Mouse (Mus musculus): ENCODE measurements at regions not wholly inside any gene's neighbourhood (a gene's known extent, or its start where the extent isn't known, plus 50 kb on each side); places are given as distances from the start of the nearest gene placed in this dataset.

DNA sequence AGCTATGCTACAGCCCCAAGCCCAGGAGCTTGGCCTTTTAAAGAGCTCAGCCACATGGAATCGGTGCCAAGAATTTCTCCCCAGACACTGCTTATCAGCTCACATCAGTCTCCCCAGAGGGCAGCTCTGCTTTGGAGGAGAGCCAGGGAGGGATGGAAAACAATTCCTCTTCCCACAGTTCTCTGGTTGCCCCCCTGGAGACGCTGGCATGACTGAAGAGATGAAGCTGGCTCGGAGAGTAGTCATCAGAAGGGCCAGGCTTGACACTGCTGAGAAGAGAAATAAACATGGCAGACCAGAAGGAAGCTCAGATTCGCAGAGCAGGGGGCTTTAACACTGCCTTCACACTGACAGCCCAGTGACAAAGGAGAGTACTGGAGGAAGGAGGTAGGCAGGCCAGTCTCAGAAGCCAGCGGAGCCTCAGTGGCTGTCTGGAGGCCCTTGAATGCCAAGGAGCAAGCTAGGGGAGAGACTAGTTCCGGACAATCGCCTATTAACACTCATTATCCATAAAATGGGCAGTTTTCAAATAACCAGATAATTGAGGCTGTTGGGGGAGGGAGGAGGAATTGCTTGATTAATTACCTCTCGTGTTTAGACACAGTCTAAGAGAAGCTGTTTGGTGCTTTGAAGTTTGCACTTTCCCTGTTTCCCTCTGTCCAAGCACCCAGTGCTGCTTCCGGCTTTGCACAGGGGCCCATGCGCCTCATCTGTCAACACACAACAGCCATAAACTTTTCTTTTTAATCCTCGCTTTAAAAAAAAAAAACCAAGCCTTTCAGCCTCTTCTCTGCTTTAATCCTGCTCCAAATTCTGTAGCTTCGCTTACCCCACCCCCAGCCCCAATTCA is 148.3 kb downstream of the Ddx1 start:
- no peak for DNase-seq (ENCODE audit: extremely low spot score in 1 of 2, low spot score in 1 of 2)

DNA sequence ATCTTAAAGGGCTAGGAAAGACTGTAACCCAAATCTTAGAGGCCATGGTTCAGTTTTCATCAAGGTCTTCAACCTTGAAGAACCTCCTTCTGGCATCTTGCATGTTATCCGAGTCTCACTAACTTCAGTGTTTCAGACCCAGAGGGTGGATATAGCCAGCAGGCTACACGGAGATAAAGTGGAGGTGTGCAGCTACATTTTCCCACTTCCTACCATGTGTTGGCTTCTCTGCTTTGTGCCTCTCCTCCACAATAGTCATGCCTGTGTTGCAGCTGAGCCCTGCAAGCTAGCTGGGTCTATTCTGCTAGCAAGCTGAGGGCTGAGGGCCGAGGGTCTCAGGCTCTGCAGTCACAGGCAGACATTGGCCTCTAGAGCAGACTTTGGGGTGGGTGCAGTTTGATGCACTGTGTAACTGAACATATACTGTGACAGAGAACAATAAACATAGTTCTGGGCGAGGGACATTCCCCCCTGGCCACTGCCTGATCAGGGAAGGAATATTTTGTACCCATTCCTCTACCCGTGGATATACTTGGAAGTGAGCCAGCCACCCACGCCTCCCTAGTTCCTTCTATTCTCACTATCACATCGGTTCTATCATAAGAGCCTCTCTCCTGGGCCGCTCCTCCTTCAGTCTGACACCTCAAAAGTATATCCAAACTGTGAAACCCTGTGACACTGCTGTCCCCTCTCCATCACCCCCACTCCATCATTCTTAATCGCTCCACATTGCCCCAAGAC is 152.6 kb upstream of the Mycn start:
- peak in 1 of 2 experiments; percentile 4 for DNase-seq (ENCODE audit: extremely low spot score in 1 of 2, low spot score in 1 of 2)

DNA sequence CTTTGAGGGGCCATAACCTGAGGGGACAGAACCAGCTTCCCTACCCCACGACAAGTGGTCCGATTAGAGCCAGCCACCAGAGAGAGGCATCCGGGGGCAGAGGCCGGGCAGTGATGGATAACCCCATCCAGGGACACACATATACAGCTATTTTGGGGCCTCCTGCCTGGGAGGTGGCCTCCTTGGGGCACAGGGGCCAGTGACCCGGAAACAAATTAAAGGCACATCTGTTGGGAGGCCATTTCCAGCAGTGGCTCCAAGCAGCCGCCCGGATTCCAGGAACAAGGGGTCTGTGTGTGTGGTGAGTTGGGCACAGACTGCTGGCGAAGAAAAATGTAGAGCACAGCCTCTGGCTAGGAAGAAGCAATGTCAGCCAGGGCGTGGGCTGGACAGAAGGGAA is 144.2 kb upstream of the Mycn start:
- no peak for DNase-seq (ENCODE audit: extremely low spot score in 1 of 2, low spot score in 1 of 2)

DNA sequence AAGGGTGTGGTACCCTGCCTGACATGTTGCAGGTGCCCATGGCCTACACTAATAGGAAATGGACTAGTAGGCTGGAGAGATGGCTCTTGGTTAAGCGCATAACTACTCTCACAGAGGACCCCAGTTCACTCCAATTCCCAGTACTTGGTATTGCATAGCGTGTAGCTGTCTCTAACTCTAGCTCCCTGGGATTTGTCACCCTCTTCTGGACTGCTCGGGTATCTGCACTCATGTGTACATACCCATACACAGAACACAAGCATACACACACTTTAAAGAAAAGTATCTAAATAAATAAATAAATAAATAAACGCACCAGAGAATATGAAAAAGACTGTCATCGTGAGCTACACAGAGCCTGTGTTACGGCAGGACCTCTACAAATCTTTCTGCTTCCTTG is 143.8 kb upstream of the Mycn start:
- DNase-seq (ENCODE audit: extremely low spot score in 1 of 2, low spot score in 1 of 2), result no peak

DNA sequence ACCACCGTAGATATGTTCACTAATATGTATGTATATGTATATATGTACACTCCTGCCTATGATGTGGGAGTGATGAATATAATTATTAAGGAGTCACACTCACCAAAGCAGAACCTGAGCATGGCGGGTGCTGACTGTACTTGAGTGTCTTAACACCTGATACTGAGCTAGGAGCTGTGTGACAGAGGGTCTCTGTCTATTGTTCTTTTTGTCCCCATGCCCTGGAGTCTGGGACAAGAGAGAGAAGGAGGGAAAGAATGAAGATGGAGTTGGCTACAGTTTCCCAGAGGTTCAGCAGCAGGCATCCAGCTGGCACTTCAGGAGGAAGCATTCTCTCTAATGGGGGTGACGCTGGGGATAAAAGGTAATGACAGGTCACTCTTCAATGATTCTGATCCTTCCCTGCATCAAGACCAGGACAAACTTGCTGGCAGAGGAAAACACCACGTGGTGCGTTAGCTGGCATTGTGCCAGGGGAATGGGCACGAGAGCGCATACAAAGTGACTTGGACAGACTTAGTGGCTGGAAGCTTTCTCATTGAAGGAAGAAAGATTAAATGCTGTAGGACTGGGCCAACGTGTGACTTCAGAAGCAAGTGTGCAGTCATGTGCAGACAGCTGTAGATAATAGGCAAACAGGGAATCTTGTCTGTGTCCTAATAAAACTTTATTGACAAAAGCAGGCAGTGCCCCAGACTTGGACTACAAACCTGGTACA is 141.8 kb upstream of the Mycn start:
- peak in 1 of 2 experiments; percentile 32 for DNase-seq (ENCODE audit: extremely low spot score in 1 of 2, low spot score in 1 of 2)

DNA sequence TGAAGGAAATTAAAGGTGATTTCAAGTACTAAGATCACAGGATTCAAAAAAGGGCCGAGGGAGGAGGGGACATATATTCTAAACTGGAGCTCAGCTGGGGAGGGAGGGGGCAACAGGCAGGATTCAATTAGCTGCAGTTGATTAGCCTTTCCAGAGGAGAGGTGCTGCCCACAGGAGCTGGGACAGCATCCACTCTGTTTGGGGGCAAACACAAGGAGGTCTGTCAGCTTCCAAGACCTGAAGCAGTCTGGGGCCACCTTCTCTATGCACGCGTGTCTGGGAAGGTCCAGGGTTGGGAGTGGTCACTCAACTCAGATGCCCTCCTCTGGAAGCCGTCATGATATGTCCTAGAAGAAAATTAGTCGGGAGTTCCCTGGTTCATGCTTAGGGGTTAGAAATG is 139.1 kb upstream of the Mycn start:
- no peak for DNase-seq (ENCODE audit: extremely low spot score in 1 of 2, low spot score in 1 of 2)

DNA sequence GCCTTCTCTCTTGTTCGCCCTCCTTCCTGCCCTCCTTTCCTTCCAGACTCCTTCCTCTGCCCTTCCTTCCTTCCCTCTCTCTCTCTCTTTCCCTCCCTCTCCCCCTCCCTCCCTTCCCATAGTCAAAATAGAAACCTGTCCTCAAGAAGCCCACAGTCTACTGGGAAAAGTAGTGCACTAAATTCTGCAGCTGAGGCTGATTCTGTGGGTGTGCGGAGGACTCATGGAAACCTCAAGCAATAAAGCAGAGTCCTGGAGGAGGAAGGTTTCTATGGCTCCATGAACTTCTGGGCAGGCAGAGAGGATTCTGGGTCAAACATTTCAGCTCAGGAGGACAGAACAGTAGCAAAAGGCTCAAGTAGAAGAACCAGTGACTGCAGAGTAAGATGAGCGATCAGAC is 138.1 kb upstream of the Mycn start:
- DNase-seq (ENCODE audit: extremely low spot score in 1 of 2, low spot score in 1 of 2), result no peak

DNA sequence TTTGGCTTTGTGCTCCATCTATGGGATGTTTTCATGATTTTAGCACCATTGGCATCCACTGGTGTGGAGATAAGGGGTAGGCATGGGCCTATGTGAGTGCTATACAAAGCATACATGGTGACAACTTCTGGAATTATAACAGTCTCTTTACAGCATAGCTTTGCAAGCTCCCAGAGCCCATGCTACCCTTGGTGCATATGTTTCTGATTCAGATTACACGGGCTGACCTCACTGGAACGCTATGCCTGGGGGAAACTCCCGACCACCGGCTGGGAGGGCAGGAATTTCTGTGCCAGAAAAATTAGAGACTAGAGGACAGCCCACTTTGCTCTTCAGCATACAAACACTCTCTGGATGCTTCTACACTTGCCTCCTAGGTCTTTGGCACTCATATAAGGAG is 136.0 kb upstream of the Mycn start:
- DNase-seq (ENCODE audit: extremely low spot score in 1 of 2, low spot score in 1 of 2), result no peak

DNA sequence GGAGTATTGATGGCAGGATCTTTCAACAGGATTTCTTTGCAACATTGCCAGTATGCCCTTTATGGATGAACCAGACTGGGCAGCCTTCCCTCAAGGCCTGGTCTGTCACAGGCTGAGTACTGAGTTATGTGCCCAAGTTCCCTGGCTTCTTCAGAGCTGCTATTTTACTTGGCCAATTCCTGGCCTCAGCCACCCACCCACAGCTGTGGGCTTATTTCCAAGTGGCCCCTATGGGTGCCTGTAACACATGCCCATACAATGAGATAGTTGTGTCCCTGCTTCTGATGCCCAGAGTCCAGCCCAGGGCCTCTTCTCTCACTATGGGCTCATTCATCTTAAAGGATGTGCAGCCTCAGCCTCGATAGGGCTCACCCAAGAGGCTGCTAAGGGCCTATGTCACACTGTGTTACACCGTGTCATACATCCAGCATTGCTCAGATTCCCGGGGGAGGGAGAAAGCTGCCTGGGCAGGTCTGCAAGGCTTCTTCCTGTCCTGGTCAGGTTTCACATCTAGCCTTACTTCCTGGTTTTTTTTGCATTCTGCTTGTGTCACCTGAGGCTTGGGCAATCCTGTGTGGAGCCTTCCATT is 135.1 kb upstream of the Mycn start:
- DNase-seq (ENCODE audit: extremely low spot score in 1 of 2, low spot score in 1 of 2), result no peak

DNA sequence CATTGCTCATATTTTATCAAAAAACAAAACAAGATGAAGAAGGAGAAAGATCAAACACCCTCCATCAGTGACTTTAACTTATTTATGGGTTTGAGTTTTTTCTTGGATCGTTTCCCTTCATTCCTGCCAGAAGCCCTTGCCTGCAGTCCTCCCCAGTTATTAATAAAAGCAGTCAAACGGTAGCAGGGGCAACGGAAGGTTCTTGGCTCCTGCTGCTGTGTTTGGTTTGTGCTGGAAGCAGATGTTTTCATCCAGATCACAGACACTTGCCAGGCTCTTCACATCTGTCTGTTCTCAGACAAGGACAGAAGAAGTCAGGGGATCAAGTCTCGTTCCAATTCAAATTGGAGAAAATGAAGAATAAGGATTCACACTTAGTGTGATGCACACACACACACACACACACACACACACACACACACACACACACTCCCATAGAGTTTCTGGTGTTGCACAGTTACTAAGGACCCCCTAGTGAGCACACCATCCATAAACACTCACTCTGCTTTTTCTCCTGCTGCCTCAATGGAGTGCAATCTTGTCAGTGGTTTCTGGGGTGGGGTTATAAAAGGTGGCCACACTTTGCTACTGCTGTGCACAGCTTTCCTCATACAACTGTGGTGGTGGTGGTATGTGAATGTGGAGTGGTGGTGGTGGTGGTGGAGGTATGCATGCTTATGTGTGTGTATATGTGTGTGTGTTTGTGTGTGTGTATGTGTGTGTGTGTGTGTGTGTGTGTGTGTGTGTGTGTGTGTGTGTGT is 131.6 kb upstream of the Mycn start:
- DNase-seq (ENCODE audit: extremely low spot score in 1 of 2, low spot score in 1 of 2), result no peak

DNA sequence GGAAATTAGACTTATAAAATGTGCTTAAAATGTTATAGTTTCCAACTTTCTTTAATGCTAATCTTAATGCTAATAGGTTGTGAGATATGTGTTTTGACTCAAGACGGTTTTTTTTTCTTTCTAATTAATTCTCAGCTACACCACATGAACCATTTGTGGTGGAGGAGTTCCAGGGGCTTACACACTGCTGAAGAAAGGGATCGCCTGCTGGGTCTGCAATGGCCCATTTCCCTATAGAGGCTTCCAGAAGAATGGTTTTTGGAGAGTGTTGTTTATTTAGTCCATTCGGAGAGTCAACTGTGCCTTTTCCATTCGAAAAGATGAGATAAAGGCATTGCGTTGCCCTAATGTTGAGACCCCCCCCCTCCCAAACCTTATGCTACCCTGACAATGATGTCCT is 125.6 kb upstream of the Mycn start:
- no peak for DNase-seq (ENCODE audit: extremely low spot score in 1 of 2, low spot score in 1 of 2)

DNA sequence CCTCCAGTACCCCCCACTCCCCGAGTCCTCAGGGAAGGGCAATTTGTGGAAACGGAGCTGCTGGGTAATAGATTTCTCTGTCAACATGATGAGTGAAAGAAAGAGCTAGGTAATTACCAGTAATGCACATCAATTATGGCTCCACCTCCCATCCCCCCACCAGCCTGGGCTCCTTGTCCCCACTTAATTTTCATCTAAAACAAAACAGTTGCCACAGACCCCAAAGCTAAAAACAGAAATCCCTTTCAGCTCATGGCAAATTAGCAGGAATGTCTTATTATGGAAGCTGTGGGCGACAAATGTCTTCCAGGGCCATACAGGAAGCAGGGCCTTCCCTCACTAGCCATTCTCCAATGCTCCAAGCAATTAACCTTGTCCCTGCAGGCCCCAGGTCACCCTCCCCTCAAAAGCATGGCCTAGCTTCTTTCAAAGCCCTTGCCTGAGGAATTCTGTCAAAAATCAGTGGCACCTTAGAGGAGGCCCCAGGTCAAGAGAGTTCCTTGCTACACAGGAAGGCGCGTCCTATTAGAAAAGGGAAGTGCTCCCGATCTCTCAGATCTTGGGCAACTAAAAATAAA is 125.0 kb upstream of the Mycn start:
- no peak for DNase-seq (ENCODE audit: extremely low spot score in 1 of 2, low spot score in 1 of 2)

DNA sequence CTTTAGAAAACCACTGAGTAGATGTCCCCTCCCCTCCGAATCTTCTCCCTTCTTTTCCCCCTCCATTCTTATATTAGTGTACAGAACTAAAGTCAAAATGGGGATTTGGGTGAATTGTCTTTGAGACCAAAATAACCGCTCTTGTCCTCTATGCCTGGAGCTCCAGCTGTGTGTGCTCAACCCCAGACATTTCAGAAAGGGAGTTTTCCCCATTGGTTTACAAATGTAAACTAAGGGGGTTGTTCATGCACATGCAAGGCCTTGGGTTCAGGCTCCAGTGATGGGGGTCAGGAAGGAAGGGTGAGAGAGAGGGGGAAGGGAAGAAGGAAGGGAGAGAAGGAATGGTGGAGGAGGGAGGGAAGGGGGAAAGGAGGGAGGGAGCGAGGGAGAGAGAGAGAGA is 117.8 kb upstream of the Mycn start:
- DNase-seq (ENCODE audit: extremely low spot score in 1 of 2, low spot score in 1 of 2), result no peak

DNA sequence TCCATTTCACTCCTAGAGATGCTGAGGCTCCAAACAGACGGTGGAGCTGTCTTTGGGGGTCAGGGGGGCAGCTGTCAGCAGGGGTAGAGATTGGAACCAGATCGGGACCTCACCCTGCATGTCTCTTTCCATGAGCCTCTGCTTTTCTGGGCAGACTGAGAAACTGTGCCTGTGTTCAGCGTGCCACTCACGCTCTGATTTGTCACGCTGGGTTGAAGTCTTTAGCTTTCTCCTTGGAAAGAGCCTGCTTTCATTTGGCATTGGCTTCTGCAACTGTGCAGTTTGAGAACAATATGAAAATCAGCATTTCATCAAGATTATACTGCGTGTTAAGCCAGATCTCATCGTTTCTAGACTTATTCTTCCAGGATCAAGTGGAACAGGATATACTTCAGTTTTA is 114.5 kb upstream of the Mycn start:
- DNase-seq (ENCODE audit: extremely low spot score in 1 of 2, low spot score in 1 of 2), result no peak

DNA sequence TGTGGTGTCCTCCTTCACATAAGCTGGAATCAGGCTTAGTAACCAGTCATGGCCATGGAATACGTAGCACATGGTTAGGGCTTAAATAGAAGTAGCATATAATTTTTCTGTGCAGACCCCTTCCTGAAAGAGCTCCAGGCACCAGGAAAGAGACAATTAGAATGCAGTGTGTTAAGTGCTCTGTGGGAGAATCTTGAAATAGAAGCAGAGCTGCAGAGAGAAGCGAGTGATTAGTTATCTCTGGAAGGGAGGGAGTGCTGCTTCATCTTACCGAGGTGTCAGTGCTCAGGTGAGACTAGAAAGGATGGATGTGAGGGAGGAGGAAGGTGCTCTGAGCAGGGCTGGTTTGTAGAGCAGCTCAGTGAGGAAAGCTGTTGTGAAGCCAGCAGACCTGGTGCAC is 112.9 kb upstream of the Mycn start:
- DNase-seq (ENCODE audit: extremely low spot score in 1 of 2, low spot score in 1 of 2), result no peak

DNA sequence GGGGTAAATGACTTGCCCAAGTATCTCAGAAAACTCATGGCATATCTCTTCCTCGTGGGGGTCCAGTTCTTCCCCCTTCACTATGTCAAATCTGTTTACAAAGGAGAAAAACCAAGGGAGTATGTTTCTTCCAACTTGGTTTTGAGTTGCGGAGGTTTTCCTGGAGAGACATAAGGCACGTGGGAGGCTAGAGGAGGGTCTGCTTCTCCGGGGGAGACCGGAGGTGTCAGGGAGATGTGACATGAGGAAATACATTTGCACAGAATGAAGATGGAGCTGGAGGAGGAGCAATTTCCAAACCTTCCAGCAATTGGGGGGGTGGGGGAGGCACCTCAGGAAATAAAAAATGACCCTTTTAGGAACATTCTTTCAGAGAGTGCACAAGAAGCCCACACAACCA is 112.0 kb upstream of the Mycn start:
- no peak for DNase-seq (ENCODE audit: extremely low spot score in 1 of 2, low spot score in 1 of 2)

DNA sequence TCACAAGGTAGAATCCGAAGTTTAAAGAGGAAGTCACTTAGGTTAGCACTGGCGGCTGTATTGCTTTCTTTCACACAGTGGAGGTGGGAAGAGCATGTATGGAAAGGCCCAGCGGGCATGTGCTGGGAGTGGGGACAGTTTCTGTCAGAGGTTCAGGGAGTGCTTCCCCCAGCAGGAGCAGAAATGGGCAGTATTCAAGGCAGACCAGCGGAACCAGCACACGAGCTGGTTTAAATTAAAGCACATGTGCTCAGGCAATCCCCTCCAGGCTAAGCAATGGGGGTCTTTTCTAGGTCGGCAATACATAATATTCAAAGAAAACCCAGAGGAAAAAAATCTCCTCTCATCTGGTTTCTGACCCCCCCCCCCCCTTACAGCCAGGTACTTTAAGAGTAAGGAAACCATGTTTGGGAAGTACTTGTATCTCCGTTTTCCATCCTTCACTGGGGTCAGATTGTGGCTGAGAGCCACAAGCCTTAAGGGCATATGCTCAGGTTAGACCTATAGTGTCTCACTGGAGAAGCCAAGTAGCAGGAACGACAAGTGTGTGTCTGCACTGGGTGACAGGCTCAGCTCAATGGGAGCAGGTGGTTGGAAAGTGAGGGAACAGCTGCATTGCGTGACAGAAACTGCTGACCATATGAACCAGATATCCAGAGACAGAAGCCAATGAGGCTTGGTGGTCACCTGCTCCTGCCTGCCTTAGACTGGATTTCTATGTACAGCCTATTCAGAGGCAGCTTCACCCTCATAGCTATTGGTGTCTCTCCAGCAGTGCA is 111.3 kb upstream of the Mycn start:
- no peak for DNase-seq (ENCODE audit: extremely low spot score in 1 of 2, low spot score in 1 of 2)

DNA sequence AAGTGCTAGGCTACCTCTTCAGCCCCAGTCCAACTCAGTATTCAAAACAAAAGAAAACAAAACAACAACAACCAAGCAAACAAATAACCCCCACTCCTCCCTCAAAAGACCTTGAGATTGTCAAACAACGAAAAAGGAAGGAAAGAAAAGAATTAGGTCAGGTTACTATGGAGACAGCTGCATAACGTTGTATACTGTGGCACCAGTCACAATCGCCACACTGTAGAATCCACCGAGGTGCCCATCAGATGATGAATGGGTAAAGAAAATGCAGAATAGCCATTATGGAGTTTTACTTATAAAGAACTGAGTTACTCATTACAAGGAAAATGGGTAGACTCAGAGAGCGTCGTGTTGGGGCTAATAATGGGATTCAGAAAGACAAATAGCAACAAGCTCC is 110.5 kb upstream of the Mycn start:
- no peak for DNase-seq (ENCODE audit: extremely low spot score in 1 of 2, low spot score in 1 of 2)

DNA sequence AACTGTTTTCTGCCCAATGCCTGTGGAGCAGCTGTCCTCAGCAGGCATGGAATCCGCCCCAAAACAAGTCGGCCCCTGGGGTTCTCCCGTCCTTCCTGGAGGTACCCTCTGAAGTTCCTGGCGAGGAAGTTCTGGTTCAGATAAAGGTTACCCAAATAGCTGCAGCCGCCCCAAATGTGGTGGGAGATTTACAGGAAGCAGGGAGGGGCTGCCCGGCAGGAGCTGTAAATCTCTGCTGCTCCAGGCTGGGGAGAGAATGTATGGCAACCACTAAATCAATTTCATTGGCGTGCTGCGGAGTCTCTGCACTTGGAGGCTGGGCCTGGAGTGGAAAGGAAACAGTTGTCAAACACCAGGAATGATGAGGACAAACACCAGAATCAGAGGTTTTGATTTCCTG is 107.9 kb upstream of the Mycn start:
- no peak for DNase-seq (ENCODE audit: extremely low spot score in 1 of 2, low spot score in 1 of 2)

Data from layer of hippocampus, postnatal 25 days (tissue).